Mouse (Mus musculus) hindbrain, embryonic 16.5 days (tissue): Measurements from ENCODE around the gene Pde10a. TPM values are rescaled to one million over a fixed set of nuclear protein-coding genes. Genes with fewer than 3 reads are reported as not detected.

Experiments used
- ATAC-seq: fragments of 200-750 bp; cut with Nextera tagmentation; 2 replicates; pipeline ENCODE4 v1.8.0; 2017; ENCODE audit warnings: moderate TSS enrichment, moderate library complexity
- H3K27ac ChIP-seq: fragments of 300-500 bp; sonication (generic); 2 replicates; pipeline ENCODE4 v1.5.1; 2014; ENCODE audit warnings: low read depth, mild to moderate bottlenecking, control low read depth, low read length, moderate library complexity
- H3K27me3 ChIP-seq: fragments of 300-500 bp; sonication (generic); replicated peaks from 2 replicates; pipeline ENCODE4 v1.6.1; 2014; ENCODE audit warnings: low read length; ENCODE audit not compliant: control insufficient read depth, insufficient read depth
- H3K36me3 ChIP-seq: fragments of 300-500 bp; sonication (generic); 2 replicates; pipeline ENCODE4 v1.6.1; 2014; ENCODE audit warnings: mild to moderate bottlenecking, low read length, moderate library complexity, mixed read lengths; ENCODE audit not compliant: control insufficient read depth, insufficient read depth
- H3K4me1 ChIP-seq: fragments of 300-500 bp; sonication (generic); 2 replicates; pipeline ENCODE4 v1.6.1; 2014; ENCODE audit warnings: low read depth, low read length; ENCODE audit not compliant: control insufficient read depth, insufficient read depth
- H3K4me2 ChIP-seq: fragments of 300-500 bp; sonication (generic); 2 replicates; pipeline ENCODE4 v1.6.1; 2014; ENCODE audit warnings: mild to moderate bottlenecking, low read length, control low read depth, moderate library complexity
- H3K4me3 ChIP-seq: fragments of 300-500 bp; sonication (generic); 2 replicates; pipeline ENCODE4 v1.5.1; 2014; ENCODE audit warnings: mild to moderate bottlenecking, low read length, control low read depth, moderate library complexity
- H3K9ac ChIP-seq: fragments of 300-500 bp; sonication (generic); 2 replicates; pipeline ENCODE4 v1.6.1; 2014; ENCODE audit warnings: low read depth, mild to moderate bottlenecking, control low read depth, low read length, moderate library complexity
- H3K9me3 ChIP-seq: fragments of 300-500 bp; sonication (generic); 2 replicates; pipeline ENCODE4 v1.6.1; 2014; ENCODE audit warnings: mild to moderate bottlenecking, low read length, moderate library complexity; ENCODE audit not compliant: control insufficient read depth
- WGBS: fragments of 180-500 bp; shearing (Covaris S2); extraction: QIAGEN DNeasy Blood & Tissue Kit; methylation state at CpG from one replicate; pipeline ENCODE4 v1.1.7; 2014; 5-methylcytosine and 5-hydroxymethylcytosine counted together
- polyA plus RNA-seq: library from polyadenylated mRNA; unstranded; fragments of >200 nt; fragmentation: Nextera tagmentation; extraction: Ambion mirVana; gene quantifications from 2 replicates; pipeline ENCODE4 v1.2.1, GENCODE M21; 2015

Pde10a gene
- polyA plus RNA-seq, 1 experiment from 2014 or later: 11.3 TPM

- H3K9ac ChIP-seq: no peak overlapping the region
- no peak overlapping the region for H3K27ac ChIP-seq
- no peak for ATAC-seq
- H3K27me3 ChIP-seq: peaks cover 2% of the 10 kb centered on the region; the same call in 1 of the 2 replicates
- no peaks in the 10 kb centered on the region for H3K4me1 ChIP-seq
- H3K4me3 ChIP-seq: no peak overlapping the region
- WGBS: 88% methylated on average over 6 of the region's 6 CpGs
- no peaks in the 10 kb centered on the region for H3K36me3 ChIP-seq
- no peak overlapping the region for H3K4me2 ChIP-seq
- 0 out of 2 replicates have a peak, but pooled peaks cover under 1% of the 10 kb centered on the region for H3K9me3 ChIP-seq
Measured at GRCm38 (mm10) chr17:8516006-8516405, 9.2 kb upstream of the Pde10a start.

- Histone ChIP-seq H3K9me3 (0 out of 2 replicates have a peak, but pooled peaks cover 2% of the 10 kb centered on the region), H3K4me3 (peak overlapping the region; percentile 63), H3K9ac (peak overlapping the region; percentile 77), H3K4me2 (peak overlapping the region; percentile 97), H3K27me3 (peaks cover 7% of the 10 kb centered on the region; the same call in 1 of the 2 replicates), H3K27ac (peak overlapping the region; percentile 70), H3K36me3 (no peaks in the 10 kb centered on the region), H3K4me1 (peaks cover 23% of the 10 kb centered on the region)
- ATAC-seq: peak; percentile 19; the same call in 1 of the 2 replicates
- 11% methylated on average over 3 of the region's 3 CpGs for WGBS
Measured at GRCm38 (mm10) chr17:8523986-8524385, 1.2 kb upstream of the Pde10a start.

- Histone ChIP-seq H3K9me3 (0 out of 2 replicates have a peak, but pooled peaks cover 2% of the 10 kb centered on the region), H3K27ac (peak overlapping the region; percentile 70), H3K9ac (peak overlapping the region; percentile 77), H3K4me3 (peak overlapping the region; percentile 63), H3K27me3 (peaks cover 7% of the 10 kb centered on the region; the same call in 1 of the 2 replicates), H3K4me1 (peaks cover 23% of the 10 kb centered on the region), H3K36me3 (no peaks in the 10 kb centered on the region), H3K4me2 (peak overlapping the region; percentile 97)
- peak; percentile 93 for ATAC-seq
- under 1% methylated on average over 42 of the region's 45 CpGs for WGBS
Measured at GRCm38 (mm10) chr17:8524387-8525165, 596 bp upstream of the Pde10a start.

- Histone ChIP-seq H3K4me2 (peak overlapping the region; percentile 97), H3K27ac (no peak overlapping the region), H3K9me3 (no peaks in the 10 kb centered on the region), H3K9ac (peak overlapping the region; percentile 50), H3K4me1 (peaks cover 23% of the 10 kb centered on the region), H3K4me3 (peak overlapping the region; percentile 63), H3K27me3 (peaks cover 7% of the 10 kb centered on the region; the same call in 1 of the 2 replicates), H3K36me3 (no peaks in the 10 kb centered on the region)
- WGBS: 3% methylated on average over 21 of the region's 21 CpGs
- ATAC-seq: no peak
Measured at GRCm38 (mm10) chr17:8525971-8526740, 984 bp downstream of the Pde10a start.

GRCm38 (mm10) chr17:8526815-8527261, 1.7 kb downstream of the Pde10a start:
- ATAC-seq: no peak
- no peak overlapping the region for H3K27ac ChIP-seq
- H3K4me1 ChIP-seq: peaks cover 23% of the 10 kb centered on the region
- WGBS: 11% methylated on average over 8 of the region's 9 CpGs
- peak overlapping the region; percentile 5; the same call in 1 of the 2 replicates for H3K4me2 ChIP-seq
- no peaks in the 10 kb centered on the region for H3K36me3 ChIP-seq
- no peak overlapping the region for H3K9ac ChIP-seq
- H3K27me3 ChIP-seq: peaks cover 11% of the 10 kb centered on the region
- H3K4me3 ChIP-seq: no peak overlapping the region; the same call in 1 of the 2 replicates
- H3K9me3 ChIP-seq: no peaks in the 10 kb centered on the region

GRCm38 (mm10) chr17:8528641-8529040, 3.5 kb downstream of the Pde10a start:
- peaks cover 16% of the 10 kb centered on the region for H3K4me1 ChIP-seq
- WGBS: 81% methylated on average over 3 of the region's 3 CpGs

GRCm38 (mm10) chr17:8532609-8533008, 7.4 kb downstream of the Pde10a start:
- no peaks in the 10 kb centered on the region for H3K36me3 ChIP-seq
- no peaks in the 10 kb centered on the region for H3K4me1 ChIP-seq
- 56% methylated on average over 4 of the region's 4 CpGs for WGBS
- H3K9ac ChIP-seq: no peak overlapping the region
- no peak for ATAC-seq
- H3K27me3 ChIP-seq: peaks cover 4% of the 10 kb centered on the region
- H3K4me2 ChIP-seq: no peak overlapping the region
- H3K9me3 ChIP-seq: no peaks in the 10 kb centered on the region; the same call in 1 of the 2 replicates
- H3K4me3 ChIP-seq: no peak overlapping the region
- no peak overlapping the region for H3K27ac ChIP-seq

More at GRCm38 (mm10) chr17:8528641-8529040, 3.5 kb downstream of the Pde10a start:
- no peak overlapping the region for H3K27ac ChIP-seq
- peaks cover 11% of the 10 kb centered on the region for H3K27me3 ChIP-seq
- no peak overlapping the region for H3K4me2 ChIP-seq
- H3K9me3 ChIP-seq: no peaks in the 10 kb centered on the region
- no peaks in the 10 kb centered on the region for H3K36me3 ChIP-seq
- no peak for ATAC-seq
- H3K4me3 ChIP-seq: no peak overlapping the region
- H3K9ac ChIP-seq: no peak overlapping the region

GRCm38 (mm10) chr17:8533828-8534227, 8.7 kb downstream of the Pde10a start:
- Histone ChIP-seq H3K9me3 (no peaks in the 10 kb centered on the region; the same call in 1 of the 2 replicates), H3K27me3 (peaks cover 4% of the 10 kb centered on the region; the same call in 1 of the 2 replicates), H3K4me1 (no peaks in the 10 kb centered on the region), H3K4me3 (no peak overlapping the region), H3K4me2 (no peak overlapping the region), H3K36me3 (no peaks in the 10 kb centered on the region), H3K27ac (no peak overlapping the region), H3K9ac (no peak overlapping the region)
- 41% methylated on average over 3 of the region's 3 CpGs for WGBS
- ATAC-seq: no peak
